Mouse (Mus musculus) hindbrain, postnatal 0 days (tissue): ENCODE data around the gene Ccnyl1. TPM values are rescaled to one million over a fixed set of nuclear protein-coding genes. Genes with fewer than 3 reads are reported as not detected.
"Not testable (repeated sequence)": the region's sequence is repeated elsewhere in the genome, so short reads cannot be mapped to it uniquely, and the experiment has no call there.

Experiments used
- ATAC-seq: fragments of 200-750 bp; cut with Nextera tagmentation; 2 replicates; pipeline ENCODE4 v1.8.0; 2017; ENCODE audit warnings: mild to moderate bottlenecking, moderate TSS enrichment, moderate library complexity
- DNase-seq: peaks from one replicate; pipeline ENCODE4 v3.0.0-alpha.2; 2015; ENCODE audit warnings: low spot score
- H3K27ac ChIP-seq: fragments of 300-500 bp; sonication (generic); 2 replicates; pipeline ENCODE4 v1.5.1; 2014; ENCODE audit warnings: mild to moderate bottlenecking
- H3K27me3 ChIP-seq: fragments of 300-500 bp; sonication (generic); 2 replicates; pipeline ENCODE4 v1.6.1; 2014; ENCODE audit warnings: low read length, mixed read lengths; ENCODE audit not compliant: insufficient read depth
- H3K36me3 ChIP-seq: fragments of 300-500 bp; sonication (generic); 2 replicates; pipeline ENCODE4 v1.6.1; 2014; ENCODE audit warnings: low read length, mixed read lengths; ENCODE audit not compliant: insufficient read depth
- H3K4me1 ChIP-seq: fragments of 300-500 bp; sonication (generic); 2 replicates; pipeline ENCODE4 v1.6.1; 2014; ENCODE audit warnings: antibody characterized with exemption, low read length, mixed read lengths; ENCODE audit not compliant: insufficient read depth
- H3K4me2 ChIP-seq: fragments of 300-500 bp; sonication (generic); 2 replicates; pipeline ENCODE4 v1.6.1; 2014; ENCODE audit warnings: low read depth, mild to moderate bottlenecking, low read length, moderate library complexity, mixed read lengths
- H3K4me3 ChIP-seq: fragments of 300-500 bp; sonication (generic); 2 replicates; pipeline ENCODE4 v1.5.1; 2014; ENCODE audit warnings: low read length
- H3K9ac ChIP-seq: fragments of 300-500 bp; sonication (generic); replicated peaks from 2 replicates; pipeline ENCODE4 v1.6.1; 2014; ENCODE audit warnings: mild to moderate bottlenecking, low read length, moderate library complexity, mixed read lengths
- H3K9me3 ChIP-seq: fragments of 300-500 bp; sonication (generic); 2 replicates; pipeline ENCODE4 v1.6.1; 2016; ENCODE audit warnings: low read length, mixed read lengths
- CTCF ChIP-seq: IDR thresholded peaks from 2 replicates; pipeline ENCODE4 v1.5.1; 2016; ENCODE audit warnings: antibody characterized with exemption, control low read depth, low read depth
- WGBS: fragments of 180-500 bp; shearing (Covaris S2); extraction: QIAGEN DNeasy Blood & Tissue Kit; methylation state at CpG from one replicate; pipeline ENCODE4 v1.1.7; 2014; 5-methylcytosine and 5-hydroxymethylcytosine counted together
- polyA plus RNA-seq: library from polyadenylated mRNA; unstranded; fragments of >200 nt; fragmentation: Nextera tagmentation; extraction: Ambion mirVana; gene quantifications from 2 replicates; pipeline ENCODE4 v1.2.1, GENCODE M21; 2015
- total RNA-seq: library from RNA; depleted of rRNA; stranded (reverse); fragments of >200 nt; gene quantifications from 2 replicates; pipeline ENCODE4 v1.2.3, GENCODE M21; 2014; rRNA removed

Gene Ccnyl1
- total RNA-seq (17.5 and 19.7 TPM in 2 replicates), polyA plus RNA-seq (3.5 and 3.9 TPM in 2 replicates)

- Histone ChIP-seq H3K4me2 (peak within 1 kb of the TSS; percentile 88), H3K9ac (peak within 1 kb of the TSS; percentile 78), H3K36me3 (no peaks in the 10 kb centered on the region), H3K27ac (peak within 1 kb of the TSS; percentile 78), H3K9me3 (no peaks in the 10 kb centered on the region), H3K4me3 (peak within 1 kb of the TSS; percentile 95), H3K4me1 (peaks cover 12% of the 10 kb centered on the region), H3K27me3 (no peaks in the 10 kb centered on the region)
- ATAC-seq (peak; percentile 100), DNase-seq (peak; percentile 99)
- TF ChIP-seq CTCF: 0 out of 2 replicates have a peak, but pooled peaks have one; percentile 2
- WGBS: under 1% methylated on average over 67 of the region's 71 CpGs
These were observed at the start of gene Ccnyl1 for GRCm38 (mm10) chr1:64690213-64691013. Gene Ccnyl1 (plus strand): TSS chr1:64690455.

- no peak overlapping the region for H3K4me2 ChIP-seq
- 76% methylated on average over 6 of the region's 6 CpGs for WGBS
- no peaks in the 10 kb centered on the region for H3K27me3 ChIP-seq
- no peak overlapping the region for H3K27ac ChIP-seq
- H3K9ac ChIP-seq: no peak overlapping the region
- TF ChIP-seq CTCF: no peak
- H3K4me1 ChIP-seq: no peaks in the 10 kb centered on the region
- no peak overlapping the region for H3K4me3 ChIP-seq
- ATAC-seq (no peak), DNase-seq (no peak)
- H3K9me3 ChIP-seq: no peaks in the 10 kb centered on the region
- no peaks in the 10 kb centered on the region for H3K36me3 ChIP-seq
These were observed 49.2 kb upstream of the Ccnyl1 start for GRCm38 (mm10) chr1:64641069-64641468.

GRCm38 (mm10) chr1:64642541-64642940, 47.7 kb upstream of the Ccnyl1 start:
- H3K27me3 ChIP-seq: not testable (repeated sequence)

GRCm38 (mm10) chr1:64644513-64644912, 45.7 kb upstream of the Ccnyl1 start:
- no peak overlapping the region for H3K27ac ChIP-seq
- 95% methylated on average over 3 of the region's 3 CpGs for WGBS
- no peak overlapping the region for H3K4me3 ChIP-seq
- no peak for TF ChIP-seq CTCF
- DNase-seq (no peak), ATAC-seq (no peak)
- no peaks in the 10 kb centered on the region for H3K27me3 ChIP-seq
- no peaks in the 10 kb centered on the region for H3K9me3 ChIP-seq
- no peaks in the 10 kb centered on the region for H3K4me1 ChIP-seq
- H3K9ac ChIP-seq: no peak overlapping the region
- H3K4me2 ChIP-seq: no peak overlapping the region
- H3K36me3 ChIP-seq: no peaks in the 10 kb centered on the region

More at GRCm38 (mm10) chr1:64642541-64642940, 47.7 kb upstream of the Ccnyl1 start:
- not testable (repeated sequence) for H3K9ac ChIP-seq, H3K4me3 ChIP-seq, DNase-seq, H3K9me3 ChIP-seq, H3K27ac ChIP-seq, H3K4me2 ChIP-seq, H3K4me1 ChIP-seq, ATAC-seq, H3K36me3 ChIP-seq
- WGBS: 84% methylated on average over 8 of the region's 8 CpGs

GRCm38 (mm10) chr1:64649362-64650124, 40.7 kb upstream of the Ccnyl1 start:
- Histone ChIP-seq H3K4me3 (no peak overlapping the region), H3K9me3 (no peaks in the 10 kb centered on the region)
- no peak for TF ChIP-seq CTCF

GRCm38 (mm10) chr1:64653701-64654100, 36.6 kb upstream of the Ccnyl1 start:
- H3K27me3 ChIP-seq: no peaks in the 10 kb centered on the region
- ATAC-seq (no peak), DNase-seq (no peak)
- no peaks in the 10 kb centered on the region for H3K4me1 ChIP-seq
- no peak for TF ChIP-seq CTCF
- H3K27ac ChIP-seq: no peak overlapping the region
- no peak overlapping the region for H3K4me3 ChIP-seq
- no peak overlapping the region for H3K9ac ChIP-seq
- H3K4me2 ChIP-seq: no peak overlapping the region
- no peaks in the 10 kb centered on the region for H3K9me3 ChIP-seq
- WGBS: 96% methylated on average over 6 of the region's 6 CpGs
- H3K36me3 ChIP-seq: no peaks in the 10 kb centered on the region

More at GRCm38 (mm10) chr1:64649362-64650124, 40.7 kb upstream of the Ccnyl1 start:
- ATAC-seq (no peak), DNase-seq (no peak)
- H3K36me3 ChIP-seq: no peaks in the 10 kb centered on the region
- 78% methylated on average over 11 of the region's 11 CpGs for WGBS
- no peak overlapping the region for H3K9ac ChIP-seq
- H3K27me3 ChIP-seq: no peaks in the 10 kb centered on the region
- no peaks in the 10 kb centered on the region for H3K4me1 ChIP-seq
- H3K4me2 ChIP-seq: no peak overlapping the region
- no peak overlapping the region for H3K27ac ChIP-seq
